Mouse (Mus musculus) thymus, postnatal 0 days (tissue): ENCODE data around the gene Pcolce2. TPM values are rescaled to one million over a fixed set of nuclear protein-coding genes. Genes with fewer than 3 reads are reported as not detected.
"Not testable (repeated sequence)": the region's sequence is repeated elsewhere in the genome, so short reads cannot be mapped to it uniquely, and the experiment has no call there.

ENCODE experiments used
- DNase-seq: peaks from one replicate; pipeline ENCODE4 v3.0.0-alpha.2; 2015; ENCODE audit warnings: low spot score
- polyA plus RNA-seq: library from polyadenylated mRNA; unstranded; fragments of >200 nt; fragmentation: Nextera tagmentation; extraction: Ambion mirVana; gene quantifications from 2 replicates; pipeline ENCODE4 v1.2.1, GENCODE M21; 2015

The Pcolce2 gene
- 3.3 and 4.9 TPM in 2 replicates for polyA plus RNA-seq

GRCm38 (mm10) chr9:95637271-95638181 lies at the start of gene Pcolce2:
Pcolce2 (plus strand) TSS chr9:95637601.
- DNase-seq = no peak

DNA sequence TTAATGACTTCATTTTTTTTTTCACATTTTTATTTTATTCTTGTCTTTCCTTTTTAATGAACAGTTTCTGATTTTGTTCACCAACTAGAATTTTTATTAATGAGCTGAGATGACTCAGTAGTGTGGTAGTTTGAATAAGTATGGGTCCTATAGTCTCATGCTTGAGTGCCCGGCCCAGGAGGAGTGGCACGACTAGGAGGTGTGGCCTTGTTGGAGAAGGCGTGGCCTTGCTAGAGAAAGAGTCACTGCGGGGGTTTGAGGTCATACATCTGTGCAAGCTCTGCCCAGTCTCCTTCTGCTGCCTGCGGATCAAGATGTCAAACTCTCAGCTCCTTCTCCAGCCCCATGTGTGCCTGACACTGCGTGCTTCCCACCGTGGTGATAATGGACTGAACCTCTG lies 49.3 kb upstream of the Pcolce2 start:
- DNase-seq = no peak

DNA sequence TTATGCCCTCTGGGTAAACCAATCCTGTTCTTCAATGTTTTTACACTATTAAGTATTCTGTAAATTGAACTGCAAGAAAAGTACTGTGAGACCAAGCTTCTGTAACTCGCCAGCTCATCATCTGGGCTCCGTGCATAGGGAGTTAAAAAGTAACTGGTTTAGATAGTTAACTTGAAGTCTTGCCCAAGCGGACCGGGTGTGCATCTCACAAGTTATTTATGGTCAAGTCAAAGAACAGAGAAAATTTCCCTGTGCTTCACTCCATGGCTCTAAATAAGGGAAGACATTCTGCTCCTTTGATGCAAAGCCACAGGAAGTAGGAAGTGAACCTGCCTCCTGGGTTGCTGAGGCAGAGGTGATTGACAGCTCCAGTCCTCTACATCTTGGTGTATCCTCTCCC lies 43.1 kb upstream of the Pcolce2 start:
- no peak for DNase-seq

GRCm38 (mm10) chr9:95597466-95598178 lies 39.8 kb upstream of the Pcolce2 start:
- no peak for DNase-seq

DNA sequence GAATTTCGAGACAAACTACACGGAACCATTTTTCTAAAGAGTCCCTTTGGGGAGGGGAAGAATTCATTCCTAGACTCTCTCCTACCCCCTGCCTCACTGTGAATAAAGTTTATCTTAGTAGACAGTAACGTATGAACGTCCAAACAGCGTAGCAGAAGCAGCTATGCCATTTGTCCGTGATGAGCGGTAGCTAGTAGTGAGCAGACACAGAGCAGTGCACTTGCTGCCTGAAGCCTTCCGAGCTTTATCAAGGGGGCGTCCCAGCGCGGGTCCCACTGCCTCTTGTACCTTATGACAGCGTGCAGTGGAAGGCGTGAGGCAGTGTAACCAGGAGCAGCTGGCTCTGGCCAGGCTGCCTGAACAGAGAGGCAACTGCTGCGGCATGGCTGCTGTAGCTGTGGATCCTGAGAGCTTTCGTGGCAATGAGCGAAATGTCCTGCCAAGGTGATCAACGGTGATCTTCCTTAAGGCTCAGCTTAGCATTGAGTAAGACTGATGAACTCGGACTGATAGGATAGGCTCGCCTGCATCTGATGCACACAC lies 39.2 kb upstream of the Pcolce2 start:
- DNase-seq = no peak

DNA sequence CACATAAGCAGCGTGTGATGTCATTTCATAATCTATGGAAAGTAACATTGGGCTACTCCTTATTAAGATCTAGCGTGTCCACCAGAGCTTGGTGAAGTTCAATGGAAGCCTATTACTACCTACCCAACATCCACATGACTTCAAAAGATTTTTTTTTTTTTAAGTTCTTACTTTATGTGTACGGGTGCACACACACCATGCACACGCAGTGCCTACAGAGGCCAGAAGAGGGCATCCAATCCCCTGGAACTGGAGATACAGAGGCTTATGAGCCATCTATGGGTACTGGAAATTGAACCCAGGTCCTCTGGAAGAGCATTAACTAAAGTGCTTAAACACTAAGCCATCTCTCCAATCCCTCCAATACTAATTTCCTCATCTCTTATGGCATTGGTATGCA lies 38.0 kb upstream of the Pcolce2 start:
- no peak for DNase-seq

- no peak for DNase-seq
Measured at GRCm38 (mm10) chr9:95602849-95603248, 34.6 kb upstream of the Pcolce2 start.

DNA sequence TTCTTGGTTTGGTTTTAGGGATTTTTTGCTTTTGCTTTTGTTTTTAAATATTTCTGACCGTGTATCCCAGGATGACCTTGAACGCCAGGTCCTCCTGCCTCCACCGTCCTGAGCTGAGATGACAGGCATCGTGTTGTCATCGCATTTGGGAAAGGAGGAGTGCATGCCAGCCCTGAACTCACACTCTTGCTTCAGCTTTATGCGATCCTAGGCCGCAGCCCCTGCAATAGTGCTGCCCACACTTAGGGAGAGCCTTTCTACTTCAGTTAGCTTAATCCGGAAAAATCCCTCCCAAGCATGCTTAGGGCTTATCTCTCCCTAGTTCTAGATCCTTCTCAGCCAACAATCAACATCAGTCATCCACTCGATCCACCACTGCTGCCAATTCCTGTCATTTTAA lies 34.1 kb upstream of the Pcolce2 start:
- no peak for DNase-seq

GRCm38 (mm10) chr9:95607196-95607595 lies 30.2 kb upstream of the Pcolce2 start:
- DNase-seq = no peak

DNA sequence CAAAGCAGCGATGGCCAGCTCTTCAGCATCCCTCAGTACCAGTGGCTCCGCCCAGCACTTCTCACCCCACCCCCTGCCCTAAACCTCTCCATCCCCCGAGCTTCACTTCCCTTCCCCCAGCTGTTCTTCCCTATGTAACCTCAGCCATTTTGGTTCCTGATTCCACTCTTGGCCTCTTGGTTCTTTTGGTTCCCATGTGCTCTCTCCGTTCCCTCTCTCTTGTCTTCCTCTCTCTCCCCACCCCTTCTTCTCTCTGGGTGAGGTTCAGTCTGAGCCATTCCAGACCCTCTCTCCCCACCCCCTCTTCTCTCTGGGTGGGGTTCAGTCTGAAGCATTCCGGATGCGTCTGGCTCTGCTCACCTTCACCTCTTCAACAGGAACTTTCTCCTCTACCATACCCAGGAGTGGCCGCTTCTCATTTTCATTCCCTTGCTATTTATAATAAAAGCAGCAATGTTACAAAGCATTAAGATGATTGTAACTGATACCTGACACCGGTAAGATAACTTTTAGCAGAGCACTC lies 25.1 kb upstream of the Pcolce2 start:
- no peak for DNase-seq

GRCm38 (mm10) chr9:95613426-95614127 lies 23.8 kb upstream of the Pcolce2 start:
- no peak for DNase-seq

DNA sequence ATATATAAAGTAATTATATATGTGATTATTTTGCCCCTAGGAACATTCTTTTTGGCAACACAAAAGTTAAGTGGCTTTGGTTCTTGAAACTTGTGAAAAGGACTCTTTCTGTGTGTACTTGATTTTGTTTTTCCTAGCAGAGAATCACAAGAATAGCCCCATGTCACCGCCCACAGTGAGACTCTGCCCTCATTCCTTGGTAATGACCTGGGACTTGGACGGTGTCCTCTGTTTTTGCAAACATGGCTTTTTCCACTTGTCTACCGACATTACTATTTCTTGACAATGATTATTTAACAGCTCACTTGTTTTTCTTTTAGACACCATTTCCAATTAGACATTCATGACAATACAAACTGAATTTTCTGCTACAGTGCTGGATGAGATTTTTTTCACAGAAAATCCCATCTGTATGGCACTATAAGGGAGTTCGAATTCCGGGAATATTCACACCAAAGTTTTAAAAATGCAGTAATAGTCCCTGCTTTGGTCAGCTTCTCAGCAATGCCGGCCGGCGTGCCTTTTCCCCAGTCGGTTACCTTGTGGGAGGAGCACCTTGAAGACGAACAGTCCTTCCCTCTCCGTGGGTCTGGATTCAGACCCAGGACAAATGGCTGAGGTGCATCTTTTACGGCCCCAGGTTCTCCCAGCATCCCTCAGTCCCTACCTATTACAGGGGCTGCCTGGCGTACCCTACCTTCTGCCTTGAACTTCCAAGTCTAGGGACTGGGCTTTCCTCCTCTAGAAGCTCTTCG lies 22.4 kb upstream of the Pcolce2 start:
- DNase-seq = no peak

DNA sequence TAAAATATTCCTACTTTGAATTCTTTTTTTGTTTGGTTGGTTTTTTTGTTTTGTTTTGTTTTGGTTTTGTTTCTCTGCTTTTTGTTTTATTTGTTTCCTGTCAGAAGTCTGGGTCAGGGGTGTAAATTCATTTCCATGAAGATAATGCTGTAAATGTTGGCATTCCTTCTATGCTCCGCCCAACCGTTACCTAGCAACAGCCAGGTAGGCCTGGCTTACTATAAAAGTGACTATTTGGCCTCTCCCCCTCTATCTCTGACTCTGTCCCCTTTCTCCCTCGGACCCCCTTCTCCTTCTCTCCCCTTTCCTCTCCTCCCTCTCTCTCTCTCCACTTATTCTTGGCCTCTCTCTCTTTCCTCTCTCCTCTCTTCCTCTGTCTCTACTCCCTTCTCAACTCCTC lies 21.4 kb upstream of the Pcolce2 start:
- DNase-seq = no peak

DNA sequence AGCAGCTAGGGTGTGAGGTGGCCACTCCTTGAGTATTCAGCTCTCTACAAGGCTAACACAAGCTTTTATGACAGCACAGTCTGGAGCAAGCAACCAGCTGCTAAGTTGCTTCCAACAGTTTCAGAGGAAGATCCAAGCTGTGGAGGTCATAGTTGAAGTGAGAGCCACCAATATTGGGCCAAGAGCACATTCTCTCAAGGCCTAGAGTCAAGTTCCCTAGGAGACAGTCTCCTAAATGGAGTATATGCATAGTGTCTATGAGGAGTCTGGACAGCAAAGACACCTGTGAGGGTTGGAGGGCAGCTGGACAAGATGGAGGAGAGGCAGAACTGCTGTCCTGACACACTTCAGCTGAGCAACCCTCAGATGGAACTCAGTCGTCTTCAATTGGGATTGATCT lies 18.8 kb upstream of the Pcolce2 start:
- no peak for DNase-seq

- no peak for DNase-seq
Measured at GRCm38 (mm10) chr9:95624072-95624471, 13.3 kb upstream of the Pcolce2 start.

DNA sequence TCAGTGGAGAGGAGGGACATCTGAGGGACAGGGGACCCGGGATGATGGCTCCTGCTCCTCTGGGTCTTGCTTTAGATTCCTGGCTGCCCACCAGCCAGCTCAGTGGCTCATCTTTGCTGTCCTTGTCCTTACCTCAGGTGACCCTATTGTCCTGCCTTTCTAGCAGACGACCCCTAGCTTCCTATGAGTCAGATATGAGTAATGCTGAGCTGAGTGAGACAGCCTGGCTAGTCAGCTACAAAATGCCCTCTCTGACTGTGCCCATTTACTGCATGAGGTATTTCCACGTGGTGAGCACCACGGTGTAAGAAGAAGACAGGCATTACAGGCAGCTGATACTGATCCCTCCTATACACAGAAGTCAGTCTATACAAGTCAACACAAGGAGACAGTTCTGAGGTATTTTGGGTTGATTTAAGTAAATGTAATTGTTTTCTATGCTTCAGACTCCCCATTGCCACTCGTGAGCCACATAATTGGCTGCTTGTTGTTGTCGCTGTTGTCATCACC lies 8.9 kb upstream of the Pcolce2 start:
- no peak for DNase-seq

- DNase-seq = not testable (repeated sequence)
Measured at GRCm38 (mm10) chr9:95629561-95629960, 7.8 kb upstream of the Pcolce2 start.

DNA sequence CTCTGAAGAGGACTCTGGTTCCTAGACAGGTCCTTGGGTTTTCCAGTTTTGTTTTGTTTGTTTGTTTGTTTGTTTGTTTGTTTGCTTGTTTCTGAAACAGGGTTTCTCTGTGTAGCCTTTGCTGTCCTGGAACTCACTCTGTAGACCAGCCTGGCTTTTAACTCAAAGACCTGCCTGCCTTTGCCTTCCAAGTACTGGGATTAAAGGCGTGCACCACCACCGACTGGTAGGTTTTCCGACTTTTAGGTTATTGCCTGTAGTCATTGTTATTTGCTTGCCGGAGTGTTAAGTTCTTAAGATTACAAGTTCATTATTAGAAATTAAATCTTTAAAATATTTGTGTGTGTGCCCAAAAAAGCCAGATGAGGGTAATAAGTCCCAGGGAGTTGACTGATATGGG lies 1.0 kb upstream of the Pcolce2 start:
- DNase-seq = no peak

DNA sequence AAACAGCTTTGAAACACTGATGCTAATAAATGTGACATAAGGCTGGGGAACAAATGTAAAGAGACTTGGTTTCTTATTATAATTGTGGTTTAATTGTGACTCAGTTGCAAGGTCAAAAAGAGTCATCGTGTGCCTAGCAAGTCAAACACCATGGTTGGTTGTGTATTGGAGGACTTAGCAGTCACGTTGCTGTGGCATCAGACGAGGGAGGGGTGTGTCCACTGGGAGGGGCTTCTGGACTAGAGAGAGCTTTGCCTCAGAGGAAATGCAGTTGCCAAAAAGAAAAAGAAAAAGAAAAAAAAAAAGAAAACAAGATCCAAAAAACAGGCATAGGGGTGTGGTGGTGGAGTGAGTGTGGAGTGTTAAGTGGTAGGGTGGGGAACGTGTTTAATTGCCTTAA lies 2.5 kb downstream of the Pcolce2 start:
- no peak for DNase-seq

- DNase-seq = no peak
Measured at GRCm38 (mm10) chr9:95645926-95646325, 8.5 kb downstream of the Pcolce2 start.
